Mouse (Mus musculus) embryonic facial prominence, embryonic 11.5 days (tissue): Measurements from ENCODE around the gene Sp100. TPM values are rescaled to one million over a fixed set of nuclear protein-coding genes. Genes with fewer than 3 reads are reported as not detected.

Experiments used
- ATAC-seq: fragments of 200-750 bp; cut with Nextera tagmentation; replicated peaks from 2 replicates; pipeline ENCODE4 v1.8.0; 2017; ENCODE audit warnings: low read depth; ENCODE audit not compliant: insufficient number of reproducible peaks, low FRiP score, low TSS enrichment
- DNase-seq: peaks from one replicate; pipeline ENCODE4 v3.0.0-alpha.2; 2015; ENCODE audit warnings: low spot score
- H3K27ac ChIP-seq: fragments of 300-500 bp; sonication (generic); replicated peaks from 2 replicates; pipeline ENCODE4 v1.5.1; 2014; ENCODE audit warnings: mild to moderate bottlenecking, low read depth, low read length, control low read depth
- H3K27me3 ChIP-seq: fragments of 300-500 bp; sonication (generic); 2 replicates; pipeline ENCODE4 v1.6.1; 2014; ENCODE audit warnings: mild to moderate bottlenecking, low read length, moderate library complexity, mixed read lengths; ENCODE audit not compliant: control insufficient read depth, insufficient read depth
- H3K36me3 ChIP-seq: fragments of 300-500 bp; sonication (generic); replicated peaks from 2 replicates; pipeline ENCODE4 v1.6.1; 2014; ENCODE audit warnings: low read depth, mild to moderate bottlenecking, low read length, moderate library complexity, mixed read lengths; ENCODE audit not compliant: control insufficient read depth, insufficient read depth
- H3K4me1 ChIP-seq: fragments of 300-500 bp; sonication (generic); 2 replicates; pipeline ENCODE4 v1.6.1; 2014; ENCODE audit warnings: low read length, mixed read lengths; ENCODE audit not compliant: control insufficient read depth, insufficient read depth
- H3K4me2 ChIP-seq: fragments of 300-500 bp; sonication (generic); 2 replicates; pipeline ENCODE4 v1.6.1; 2014; ENCODE audit warnings: low read depth, mild to moderate bottlenecking, control low read depth, low read length, moderate library complexity
- H3K4me3 ChIP-seq: fragments of 300-500 bp; sonication (generic); 2 replicates; pipeline ENCODE4 v1.5.1; 2014; ENCODE audit warnings: low read depth, low read length, control low read depth
- H3K9ac ChIP-seq: fragments of 300-500 bp; sonication (generic); replicated peaks from 2 replicates; pipeline ENCODE4 v1.6.1; 2014; ENCODE audit warnings: mild to moderate bottlenecking, control low read depth, low read length
- H3K9me3 ChIP-seq: fragments of 300-500 bp; sonication (generic); replicated peaks from 2 replicates; pipeline ENCODE4 v1.6.1; 2016; ENCODE audit warnings: mild to moderate bottlenecking, low read length, inconsistent platforms, mixed read lengths; ENCODE audit not compliant: control insufficient read depth
- WGBS: fragments of 180-500 bp; shearing (Covaris S2); extraction: QIAGEN DNeasy Blood & Tissue Kit; methylation state at CpG from one replicate; pipeline ENCODE4 v1.1.7; 2014; 5-methylcytosine and 5-hydroxymethylcytosine counted together
- polyA plus RNA-seq: library from polyadenylated mRNA; unstranded; fragments of >200 nt; fragmentation: Nextera tagmentation; extraction: Ambion mirVana; gene quantifications from 2 replicates; pipeline ENCODE4 v1.2.1, GENCODE M21; 2014

Gene Sp100
- polyA plus RNA-seq, 1 experiment from 2014 or later = 0.25 TPM

- DNase-seq (no peak), ATAC-seq (no peak)
- 75% methylated on average over 4 of the region's 4 CpGs for WGBS
- H3K4me3 ChIP-seq = no peak overlapping the region
- no peaks in the 10 kb centered on the region for H3K36me3 ChIP-seq
- H3K4me2 ChIP-seq = no peak overlapping the region
- H3K27me3 ChIP-seq = no peaks in the 10 kb centered on the region
- H3K27ac ChIP-seq = no peak overlapping the region
- no peaks in the 10 kb centered on the region for H3K9me3 ChIP-seq
- no peak overlapping the region for H3K9ac ChIP-seq
- no peaks in the 10 kb centered on the region for H3K4me1 ChIP-seq
Observed at GRCm38 (mm10) chr1:85702531-85702930, 52.7 kb downstream of the Sp100 start.

- Histone ChIP-seq H3K4me1 (no peaks in the 10 kb centered on the region), H3K9ac (peak overlapping the region; percentile 14; the same call in 1 of the 2 replicates), H3K4me2 (peak overlapping the region; percentile 35), H3K9me3 (no peaks in the 10 kb centered on the region), H3K27me3 (no peaks in the 10 kb centered on the region), H3K4me3 (peak overlapping the region; percentile 25), H3K36me3 (no peaks in the 10 kb centered on the region), H3K27ac (no peak overlapping the region)
- DNase-seq (peak; percentile 82), ATAC-seq (peak; percentile 96)
- 27% methylated on average over 22 of the region's 22 CpGs for WGBS
Observed at GRCm38 (mm10) chr1:85703245-85704186, 53.7 kb downstream of the Sp100 start.

GRCm38 (mm10) chr1:85705552-85705951 is 55.8 kb downstream of the Sp100 start:
- Histone ChIP-seq H3K4me3 (no peak overlapping the region), H3K36me3 (no peaks in the 10 kb centered on the region), H3K9ac (no peak overlapping the region), H3K27me3 (no peaks in the 10 kb centered on the region), H3K9me3 (no peaks in the 10 kb centered on the region), H3K4me1 (no peaks in the 10 kb centered on the region), H3K4me2 (no peak overlapping the region), H3K27ac (no peak overlapping the region)
- 93% methylated on average over 1 of the region's 1 CpGs for WGBS
- ATAC-seq (no peak), DNase-seq (no peak)

GRCm38 (mm10) chr1:85706754-85707153 is 57.0 kb downstream of the Sp100 start:
- H3K27me3 ChIP-seq = no peaks in the 10 kb centered on the region

GRCm38 (mm10) chr1:85714501-85714900 is 64.7 kb downstream of the Sp100 start:
- no peaks in the 10 kb centered on the region for H3K36me3 ChIP-seq
- no peak overlapping the region for H3K4me2 ChIP-seq
- DNase-seq (no peak), ATAC-seq (no peak)
- no peak overlapping the region for H3K27ac ChIP-seq
- no peak overlapping the region for H3K4me3 ChIP-seq
- no peak overlapping the region for H3K9ac ChIP-seq
- H3K27me3 ChIP-seq = no peaks in the 10 kb centered on the region
- H3K9me3 ChIP-seq = no peaks in the 10 kb centered on the region
- no peaks in the 10 kb centered on the region for H3K4me1 ChIP-seq

More at GRCm38 (mm10) chr1:85706754-85707153, 57.0 kb downstream of the Sp100 start:
- ATAC-seq (no peak), DNase-seq (no peak)
- Histone ChIP-seq H3K4me1 (no peaks in the 10 kb centered on the region), H3K27ac (no peak overlapping the region), H3K9me3 (no peaks in the 10 kb centered on the region), H3K36me3 (no peaks in the 10 kb centered on the region), H3K4me3 (no peak overlapping the region), H3K4me2 (no peak overlapping the region), H3K9ac (no peak overlapping the region)
- WGBS = 95% methylated on average over 2 of the region's 2 CpGs

- Histone ChIP-seq H3K27me3 (no peaks in the 10 kb centered on the region), H3K36me3 (no peaks in the 10 kb centered on the region), H3K4me2 (no peak overlapping the region), H3K9ac (no peak overlapping the region), H3K4me1 (no peaks in the 10 kb centered on the region), H3K27ac (no peak overlapping the region), H3K4me3 (no peak overlapping the region), H3K9me3 (no peaks in the 10 kb centered on the region)
- 0 out of 2 replicates have a peak, but pooled peaks have one; percentile 29 for ATAC-seq
- WGBS = 49% methylated on average over 7 of the region's 7 CpGs
- DNase-seq = peak; percentile 16
Observed at GRCm38 (mm10) chr1:85716447-85717027, 66.7 kb downstream of the Sp100 start.

GRCm38 (mm10) chr1:85719049-85719448 is 69.3 kb downstream of the Sp100 start:
- H3K27ac ChIP-seq = no peak overlapping the region
- no peak overlapping the region for H3K4me2 ChIP-seq
- ATAC-seq (no peak), DNase-seq (no peak)
- no peaks in the 10 kb centered on the region for H3K36me3 ChIP-seq
- no peak overlapping the region for H3K9ac ChIP-seq
- WGBS = 80% methylated on average over 4 of the region's 4 CpGs
- no peaks in the 10 kb centered on the region for H3K27me3 ChIP-seq
- H3K4me1 ChIP-seq = no peaks in the 10 kb centered on the region
- H3K9me3 ChIP-seq = no peaks in the 10 kb centered on the region
- no peak overlapping the region for H3K4me3 ChIP-seq
